Mouse (Mus musculus): ENCODE measurements around the gene Grik4. TPM values are rescaled to one million over a fixed set of nuclear protein-coding genes. Genes with fewer than 3 reads are reported as not detected.

The Grik4 gene
- polyA plus RNA-seq, 1 experiment from 2014 or later, result 0.43 TPM

- no peak for ATAC-seq (replicated peaks; ENCODE audit: insufficient number of reproducible peaks, low FRiP score, low TSS enrichment)
- no peaks in the 10 kb centered on the region for H3K9me3 ChIP-seq (replicated peaks; ENCODE audit: control insufficient read depth, low read length)
These were observed 211.5 kb downstream of the Grik4 start for GRCm38 (mm10) chr9:42732731-42733318.

GRCm38 (mm10) chr9:42728472-42728871 is 215.8 kb downstream of the Grik4 start:
- WGBS (ENCODE audit: insufficient replicate concordance), result 62% methylated on average over 6 of the region's 6 CpGs

More at GRCm38 (mm10) chr9:42732731-42733318, 211.5 kb downstream of the Grik4 start:
- Histone ChIP-seq H3K27me3 (ENCODE audit: control insufficient read depth, insufficient read depth, low read length) (no peaks in the 10 kb centered on the region), H3K27ac (ENCODE audit: low read depth, low read length) (no peak overlapping the region), H3K4me2 (no peak overlapping the region), H3K4me3 (ENCODE audit: low read depth, low read length) (no peak overlapping the region), H3K9ac (ENCODE audit: low read depth, low read length) (no peak overlapping the region), H3K4me1 (ENCODE audit: control insufficient read depth, insufficient read depth, low read length) (peaks cover 3% of the 10 kb centered on the region; the same call in 1 of the 2 replicates), H3K36me3 (ENCODE audit: control insufficient read depth, insufficient read depth, low read length) (no peaks in the 10 kb centered on the region)
- 71% methylated on average over 9 of the region's 9 CpGs for WGBS (ENCODE audit: insufficient replicate concordance)

GRCm38 (mm10) chr9:42727661-42728060 is 216.6 kb downstream of the Grik4 start:
- 81% methylated on average over 6 of the region's 6 CpGs for WGBS (ENCODE audit: insufficient replicate concordance)
- H3K36me3 ChIP-seq (ENCODE audit: control insufficient read depth, insufficient read depth, low read length), result no peaks in the 10 kb centered on the region
- no peak overlapping the region for H3K9ac ChIP-seq (ENCODE audit: low read depth, low read length)
- H3K4me1 ChIP-seq (ENCODE audit: control insufficient read depth, insufficient read depth, low read length), result peaks cover 3% of the 10 kb centered on the region; the same call in 1 of the 2 replicates
- no peak overlapping the region for H3K4me2 ChIP-seq
- no peak for ATAC-seq (replicated peaks; ENCODE audit: insufficient number of reproducible peaks, low FRiP score, low TSS enrichment)
- no peak overlapping the region for H3K27ac ChIP-seq (ENCODE audit: low read depth, low read length)
- H3K4me3 ChIP-seq (ENCODE audit: low read depth, low read length), result no peak overlapping the region
- H3K9me3 ChIP-seq (replicated peaks; ENCODE audit: control insufficient read depth, low read length), result no peaks in the 10 kb centered on the region
- no peaks in the 10 kb centered on the region for H3K27me3 ChIP-seq (ENCODE audit: control insufficient read depth, insufficient read depth, low read length)

More at GRCm38 (mm10) chr9:42728472-42728871, 215.8 kb downstream of the Grik4 start:
- Histone ChIP-seq H3K27ac (ENCODE audit: low read depth, low read length) (no peak overlapping the region), H3K27me3 (ENCODE audit: control insufficient read depth, insufficient read depth, low read length) (no peaks in the 10 kb centered on the region), H3K4me1 (ENCODE audit: control insufficient read depth, insufficient read depth, low read length) (peaks cover 3% of the 10 kb centered on the region; the same call in 1 of the 2 replicates), H3K4me3 (ENCODE audit: low read depth, low read length) (no peak overlapping the region), H3K4me2 (no peak overlapping the region), H3K9ac (ENCODE audit: low read depth, low read length) (no peak overlapping the region), H3K9me3 (replicated peaks; ENCODE audit: control insufficient read depth, low read length) (no peaks in the 10 kb centered on the region), H3K36me3 (ENCODE audit: control insufficient read depth, insufficient read depth, low read length) (no peaks in the 10 kb centered on the region)
- no peak for ATAC-seq (replicated peaks; ENCODE audit: insufficient number of reproducible peaks, low FRiP score, low TSS enrichment)

- H3K27ac ChIP-seq (ENCODE audit: low read depth, low read length), result no peak overlapping the region
- no peaks in the 10 kb centered on the region for H3K9me3 ChIP-seq (replicated peaks; ENCODE audit: control insufficient read depth, low read length)
- H3K4me1 ChIP-seq (ENCODE audit: control insufficient read depth, insufficient read depth, low read length), result peaks cover 3% of the 10 kb centered on the region; the same call in 1 of the 2 replicates
- WGBS (ENCODE audit: insufficient replicate concordance), result 62% methylated on average over 5 of the region's 5 CpGs
- no peaks in the 10 kb centered on the region for H3K36me3 ChIP-seq (ENCODE audit: control insufficient read depth, insufficient read depth, low read length)
- no peaks in the 10 kb centered on the region for H3K27me3 ChIP-seq (ENCODE audit: control insufficient read depth, insufficient read depth, low read length)
- H3K9ac ChIP-seq (ENCODE audit: low read depth, low read length), result no peak overlapping the region
- no peak for ATAC-seq (replicated peaks; ENCODE audit: insufficient number of reproducible peaks, low FRiP score, low TSS enrichment)
- H3K4me2 ChIP-seq, result no peak overlapping the region
- H3K4me3 ChIP-seq (ENCODE audit: low read depth, low read length), result no peak overlapping the region
These were observed 217.1 kb downstream of the Grik4 start for GRCm38 (mm10) chr9:42727186-42727585.

- no peak overlapping the region for H3K9ac ChIP-seq (ENCODE audit: low read depth, low read length)
- 67% methylated on average over 7 of the region's 7 CpGs for WGBS (ENCODE audit: insufficient replicate concordance)
- ATAC-seq (replicated peaks; ENCODE audit: insufficient number of reproducible peaks, low FRiP score, low TSS enrichment), result no peak
These were observed 220.2 kb downstream of the Grik4 start for GRCm38 (mm10) chr9:42724099-42724498.

GRCm38 (mm10) chr9:42722501-42722900 is 221.8 kb downstream of the Grik4 start:
- Histone ChIP-seq H3K27me3 (ENCODE audit: control insufficient read depth, insufficient read depth, low read length) (0 out of 2 replicates have a peak, but pooled peaks cover 2% of the 10 kb centered on the region), H3K27ac (ENCODE audit: low read depth, low read length) (no peak overlapping the region), H3K4me3 (ENCODE audit: low read depth, low read length) (no peak overlapping the region), H3K9me3 (replicated peaks; ENCODE audit: control insufficient read depth, low read length) (no peaks in the 10 kb centered on the region), H3K4me2 (no peak overlapping the region), H3K4me1 (ENCODE audit: control insufficient read depth, insufficient read depth, low read length) (no peaks in the 10 kb centered on the region), H3K9ac (ENCODE audit: low read depth, low read length) (no peak overlapping the region), H3K36me3 (ENCODE audit: control insufficient read depth, insufficient read depth, low read length) (no peaks in the 10 kb centered on the region)
- 51% methylated on average over 4 of the region's 4 CpGs for WGBS (ENCODE audit: insufficient replicate concordance)
- no peak for ATAC-seq (replicated peaks; ENCODE audit: insufficient number of reproducible peaks, low FRiP score, low TSS enrichment)

More at GRCm38 (mm10) chr9:42724099-42724498, 220.2 kb downstream of the Grik4 start:
- no peaks in the 10 kb centered on the region for H3K9me3 ChIP-seq (replicated peaks; ENCODE audit: control insufficient read depth, low read length)
- H3K4me1 ChIP-seq (ENCODE audit: control insufficient read depth, insufficient read depth, low read length), result no peaks in the 10 kb centered on the region
- no peak overlapping the region for H3K27ac ChIP-seq (ENCODE audit: low read depth, low read length)
- no peak overlapping the region for H3K4me2 ChIP-seq
- 0 out of 2 replicates have a peak, but pooled peaks cover 2% of the 10 kb centered on the region for H3K27me3 ChIP-seq (ENCODE audit: control insufficient read depth, insufficient read depth, low read length)
- no peaks in the 10 kb centered on the region for H3K36me3 ChIP-seq (ENCODE audit: control insufficient read depth, insufficient read depth, low read length)
- H3K4me3 ChIP-seq (ENCODE audit: low read depth, low read length), result no peak overlapping the region

- H3K27ac ChIP-seq (ENCODE audit: low read depth, low read length), result no peak overlapping the region
These were observed 222.6 kb downstream of the Grik4 start for GRCm38 (mm10) chr9:42721718-42722117.

GRCm38 (mm10) chr9:42721146-42721545 is 223.1 kb downstream of the Grik4 start:
- Histone ChIP-seq H3K27ac (ENCODE audit: low read depth, low read length) (no peak overlapping the region), H3K4me1 (ENCODE audit: control insufficient read depth, insufficient read depth, low read length) (no peaks in the 10 kb centered on the region), H3K9ac (ENCODE audit: low read depth, low read length) (no peak overlapping the region), H3K9me3 (replicated peaks; ENCODE audit: control insufficient read depth, low read length) (no peaks in the 10 kb centered on the region), H3K4me3 (ENCODE audit: low read depth, low read length) (no peak overlapping the region), H3K27me3 (ENCODE audit: control insufficient read depth, insufficient read depth, low read length) (0 out of 2 replicates have a peak, but pooled peaks cover 2% of the 10 kb centered on the region), H3K36me3 (ENCODE audit: control insufficient read depth, insufficient read depth, low read length) (no peaks in the 10 kb centered on the region), H3K4me2 (no peak overlapping the region)
- no peak for ATAC-seq (replicated peaks; ENCODE audit: insufficient number of reproducible peaks, low FRiP score, low TSS enrichment)
- 77% methylated on average over 4 of the region's 4 CpGs for WGBS (ENCODE audit: insufficient replicate concordance)

More at GRCm38 (mm10) chr9:42721718-42722117, 222.6 kb downstream of the Grik4 start:
- no peak overlapping the region for H3K4me2 ChIP-seq
- no peak overlapping the region for H3K9ac ChIP-seq (ENCODE audit: low read depth, low read length)
- H3K27me3 ChIP-seq (ENCODE audit: control insufficient read depth, insufficient read depth, low read length), result 0 out of 2 replicates have a peak, but pooled peaks cover 2% of the 10 kb centered on the region
- 83% methylated on average over 9 of the region's 9 CpGs for WGBS (ENCODE audit: insufficient replicate concordance)
- H3K9me3 ChIP-seq (replicated peaks; ENCODE audit: control insufficient read depth, low read length), result no peaks in the 10 kb centered on the region
- ATAC-seq (replicated peaks; ENCODE audit: insufficient number of reproducible peaks, low FRiP score, low TSS enrichment), result no peak
- H3K4me1 ChIP-seq (ENCODE audit: control insufficient read depth, insufficient read depth, low read length), result no peaks in the 10 kb centered on the region
- no peaks in the 10 kb centered on the region for H3K36me3 ChIP-seq (ENCODE audit: control insufficient read depth, insufficient read depth, low read length)
- no peak overlapping the region for H3K4me3 ChIP-seq (ENCODE audit: low read depth, low read length)

GRCm38 (mm10) chr9:42713912-42714311 is 230.4 kb downstream of the Grik4 start:
- Histone ChIP-seq H3K4me1 (ENCODE audit: control insufficient read depth, insufficient read depth, low read length) (no peaks in the 10 kb centered on the region), H3K4me2 (no peak overlapping the region), H3K27me3 (ENCODE audit: control insufficient read depth, insufficient read depth, low read length) (no peaks in the 10 kb centered on the region), H3K4me3 (ENCODE audit: low read depth, low read length) (no peak overlapping the region), H3K9ac (ENCODE audit: low read depth, low read length) (no peak overlapping the region), H3K27ac (ENCODE audit: low read depth, low read length) (no peak overlapping the region), H3K36me3 (ENCODE audit: control insufficient read depth, insufficient read depth, low read length) (no peaks in the 10 kb centered on the region), H3K9me3 (replicated peaks; ENCODE audit: control insufficient read depth, low read length) (no peaks in the 10 kb centered on the region)
- ATAC-seq (replicated peaks; ENCODE audit: insufficient number of reproducible peaks, low FRiP score, low TSS enrichment), result no peak
- WGBS (ENCODE audit: insufficient replicate concordance), result 78% methylated on average over 8 of the region's 8 CpGs
